Mouse (Mus musculus): ENCODE results near the gene Epha10.

Epha10 gene

DNA sequence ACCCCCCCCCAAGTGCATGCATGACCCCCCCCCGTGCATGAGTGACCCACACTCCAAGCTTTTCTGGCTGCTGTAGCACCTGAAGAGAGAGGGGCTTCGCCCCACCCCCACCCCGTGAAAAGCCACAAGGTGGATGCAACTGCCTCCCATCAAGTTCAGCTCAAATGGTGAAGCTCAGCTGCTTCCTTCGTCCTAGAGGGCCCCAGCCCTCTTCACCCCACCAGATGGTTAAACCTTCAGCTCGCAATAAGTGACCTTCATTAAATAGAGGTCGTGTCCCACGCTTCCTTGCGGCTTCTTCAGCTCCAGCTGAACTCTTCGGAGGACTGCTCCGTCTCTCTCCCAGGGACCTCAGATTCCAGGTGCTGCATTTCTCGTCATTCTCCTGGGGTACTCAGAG, at the start of gene Epha10:
Gene Epha10, plus strand, starts transcription at position 301 of the 400 bp plus-strand sequence.
- no peak for DNase-seq (ENCODE audit: low read depth, low spot score)

DNA sequence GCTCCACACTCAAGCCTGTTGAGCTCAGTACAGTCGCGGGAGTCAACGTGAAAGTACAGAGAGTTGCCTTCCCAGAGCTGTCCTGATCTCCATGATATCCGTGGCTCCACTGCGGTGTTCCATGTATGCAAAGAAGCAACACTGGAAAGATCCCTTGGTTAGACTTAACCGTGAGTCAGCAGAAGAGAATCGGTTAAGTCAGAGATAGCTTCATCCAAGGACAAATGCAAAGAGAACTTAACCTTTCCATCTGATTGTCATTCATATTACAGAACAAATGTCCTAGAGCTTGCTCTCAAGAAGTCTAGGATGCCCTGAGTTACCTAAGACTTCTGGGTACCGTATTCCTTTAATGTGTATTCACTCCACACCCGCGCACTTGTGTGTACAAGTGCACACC, 47.9 kb upstream of the Epha10 start:
- DNase-seq (ENCODE audit: low read depth, low spot score), result no peak

DNA sequence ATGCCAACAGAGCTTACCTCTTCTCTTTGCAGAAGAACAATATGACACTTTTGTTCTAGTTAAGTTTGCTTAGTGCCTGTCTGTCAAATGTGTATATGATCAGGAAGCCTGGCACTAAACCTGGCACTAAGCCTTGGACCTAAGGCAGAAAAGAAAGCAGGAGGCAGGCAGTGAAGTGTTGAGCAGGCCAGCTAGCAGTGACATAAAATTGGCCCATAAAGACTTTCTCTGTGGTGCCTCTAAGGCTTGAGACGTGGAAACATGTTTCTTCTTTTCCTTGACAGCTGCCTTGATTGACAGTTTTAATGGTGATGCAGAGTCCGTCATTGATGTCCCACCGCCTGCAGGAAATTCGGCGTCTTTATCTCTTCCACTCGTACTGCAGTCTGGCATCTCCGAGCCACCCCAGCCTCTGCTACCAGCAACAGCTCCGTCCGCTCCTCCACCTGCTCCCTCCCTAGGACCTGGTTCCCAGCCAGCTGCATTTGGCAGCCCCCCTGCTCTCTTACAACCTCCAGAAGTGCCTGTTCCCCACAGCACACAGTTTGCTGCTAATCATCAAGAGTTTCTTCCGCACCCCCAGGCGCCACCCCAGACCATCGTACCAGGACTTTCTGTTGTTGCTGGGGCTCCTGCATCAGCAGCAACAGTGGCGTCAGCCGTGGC, 42.5 kb upstream of the Epha10 start:
- no peak for DNase-seq (ENCODE audit: low read depth, low spot score)

GRCm38 (mm10) chr4:124840998-124841397, 39.7 kb upstream of the Epha10 start:
- no peak for DNase-seq (ENCODE audit: low read depth, low spot score)

DNA sequence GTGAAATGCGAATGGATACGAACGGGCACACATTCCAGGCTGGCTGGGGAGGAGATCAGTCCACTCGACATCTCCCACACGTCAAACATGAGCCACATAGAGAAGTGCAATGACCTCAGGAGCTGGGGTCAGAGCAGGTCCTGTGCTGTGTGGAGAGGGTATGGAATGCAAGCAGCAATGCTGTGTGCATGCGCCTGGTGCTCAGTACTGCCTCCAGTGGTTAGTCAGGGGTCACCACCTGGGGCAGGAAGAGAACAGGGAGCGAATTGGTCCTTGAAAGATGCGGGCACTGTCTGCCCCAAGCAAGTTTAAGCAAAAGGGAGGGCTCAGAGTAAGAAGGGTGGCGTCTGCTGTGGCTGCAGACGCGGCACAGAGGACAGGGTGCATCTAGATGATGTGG, 37.2 kb upstream of the Epha10 start:
- no peak for DNase-seq (ENCODE audit: low read depth, low spot score)

DNA sequence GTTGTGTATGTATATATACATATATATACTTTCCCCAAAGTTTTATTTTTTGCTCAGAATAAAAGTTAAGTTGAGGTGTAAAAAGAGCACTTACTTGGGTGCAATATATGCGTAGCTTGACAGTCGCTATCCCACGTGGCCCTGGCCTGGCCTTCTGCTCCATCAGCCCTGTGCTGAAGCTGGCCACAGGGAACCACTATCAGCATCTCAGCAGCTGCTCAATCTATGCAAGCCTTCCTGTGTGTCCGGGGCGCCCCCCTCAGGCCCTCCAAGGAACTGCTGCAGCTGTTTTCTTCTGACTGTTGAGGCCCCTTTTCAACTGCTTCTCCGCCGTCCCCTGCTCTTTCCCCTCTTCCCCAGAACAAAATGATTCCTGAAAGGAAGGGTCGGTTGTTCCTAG, 33.1 kb upstream of the Epha10 start:
- peak; percentile 64 for DNase-seq (ENCODE audit: low read depth, low spot score)

DNA sequence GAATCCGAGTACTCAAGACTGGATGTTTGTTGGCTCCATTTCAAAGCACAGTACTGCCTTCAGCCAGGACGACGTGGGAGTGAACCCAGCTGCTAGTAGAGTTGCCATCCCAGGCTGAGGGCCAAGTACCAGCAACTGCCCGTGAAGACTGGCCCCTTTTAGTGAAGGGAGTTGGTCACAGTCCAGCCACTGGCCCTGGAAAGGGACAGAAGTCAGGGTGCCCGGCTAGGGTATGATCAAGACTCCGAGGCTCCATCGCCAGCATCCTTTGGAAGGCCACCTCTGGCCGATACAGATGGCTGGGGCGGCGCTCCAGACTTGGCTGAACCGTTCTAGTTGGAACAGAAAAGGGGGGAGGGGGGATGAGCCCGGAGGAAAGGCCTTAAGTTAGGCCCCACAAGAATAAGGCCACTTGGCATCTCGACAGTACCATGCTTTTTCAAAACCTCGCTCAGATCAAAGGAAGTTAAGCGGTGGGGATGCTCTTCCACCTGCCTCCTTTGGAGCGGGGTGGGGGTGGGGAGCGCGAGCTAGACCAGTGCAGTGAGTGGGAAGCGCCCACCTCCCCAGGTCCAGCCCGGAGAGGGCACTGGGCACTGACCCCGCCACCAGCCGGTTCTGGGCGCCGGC, 31.0 kb upstream of the Epha10 start:
- DNase-seq (ENCODE audit: low read depth, low spot score), result peak; percentile 19

DNA sequence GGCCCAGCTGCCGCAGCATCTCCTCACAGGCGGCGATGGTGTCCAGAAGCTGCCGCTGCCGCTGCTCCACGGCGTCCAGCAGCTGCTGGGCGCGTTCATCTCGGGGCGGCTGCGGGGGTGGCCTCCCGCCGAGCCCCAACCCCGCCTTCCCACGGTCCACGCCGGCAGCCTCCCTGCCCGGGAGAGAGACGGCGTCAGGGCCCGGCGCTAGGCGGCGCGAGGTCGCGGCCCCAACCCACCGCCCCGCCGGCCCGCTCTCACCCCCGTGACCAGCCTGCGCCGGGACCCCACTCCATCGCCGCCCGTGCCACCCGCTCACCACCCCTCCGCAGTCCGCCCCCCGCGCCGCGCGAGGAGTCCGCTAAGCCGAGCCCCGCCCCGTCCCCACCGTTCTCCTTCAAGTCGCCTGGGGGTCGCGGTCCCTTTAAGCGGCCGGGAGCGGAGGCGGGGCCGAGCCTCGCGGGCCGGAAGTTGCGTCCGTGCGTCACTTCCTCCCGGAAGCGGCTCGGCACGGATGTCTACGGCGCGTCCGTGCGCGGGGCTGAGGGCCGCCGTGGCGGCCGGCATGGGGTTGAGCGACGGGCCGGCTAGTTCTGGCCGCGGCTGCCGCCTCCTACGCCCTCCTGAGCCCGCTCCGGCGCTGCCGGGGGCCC, 30.3 kb upstream of the Epha10 start, which contains the start of gene Yrdc:
Gene Yrdc, plus strand, starts transcription at position 419 of the 653 bp plus-strand sequence.
- peak; percentile 82 for DNase-seq (ENCODE audit: low read depth, low spot score)

DNA sequence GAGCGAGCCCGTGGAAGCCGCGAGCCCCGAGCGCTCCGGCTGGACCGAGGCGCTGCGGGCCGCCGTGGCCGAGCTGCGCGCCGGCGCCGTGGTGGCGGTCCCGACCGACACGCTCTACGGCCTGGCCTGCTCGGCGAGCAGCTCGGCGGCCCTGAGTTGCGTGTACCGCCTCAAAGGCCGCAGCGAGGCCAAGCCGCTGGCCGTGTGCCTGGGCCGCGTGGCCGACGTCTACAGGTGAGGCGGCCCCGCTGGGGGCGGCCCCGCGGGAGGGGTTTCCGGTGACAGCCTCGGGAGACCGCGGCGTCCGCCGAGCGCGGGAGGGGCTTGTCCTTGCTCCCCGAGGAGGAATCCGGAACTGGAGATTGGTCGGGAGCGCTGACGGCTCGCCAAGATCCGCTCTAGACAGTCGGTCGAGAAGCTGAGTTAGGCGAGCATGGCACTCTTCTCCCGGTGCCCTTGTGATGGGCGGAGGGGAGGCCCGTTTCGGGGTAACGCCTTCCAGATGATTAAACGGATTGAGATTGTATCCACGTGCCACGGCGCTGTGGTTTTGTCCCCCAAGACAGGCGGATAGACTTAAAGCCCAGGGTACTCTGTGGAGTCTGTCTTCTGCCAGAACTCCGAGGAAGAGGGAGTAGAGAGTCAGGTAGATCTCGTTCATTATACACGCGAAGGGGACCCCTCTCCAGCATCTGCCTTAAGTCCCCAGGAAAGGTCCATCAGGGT, 29.6 kb upstream of the Epha10 start, which contains the start of gene 1110065P20Rik:
Gene 1110065P20Rik, minus strand, starts transcription at position 264 of the 726 bp plus-strand sequence.
- peak; percentile 31 for DNase-seq (ENCODE audit: low read depth, low spot score)

- no peak for DNase-seq (ENCODE audit: low read depth, low spot score)
These were observed 24.4 kb upstream of the Epha10 start for GRCm38 (mm10) chr4:124856294-124856693.

DNA sequence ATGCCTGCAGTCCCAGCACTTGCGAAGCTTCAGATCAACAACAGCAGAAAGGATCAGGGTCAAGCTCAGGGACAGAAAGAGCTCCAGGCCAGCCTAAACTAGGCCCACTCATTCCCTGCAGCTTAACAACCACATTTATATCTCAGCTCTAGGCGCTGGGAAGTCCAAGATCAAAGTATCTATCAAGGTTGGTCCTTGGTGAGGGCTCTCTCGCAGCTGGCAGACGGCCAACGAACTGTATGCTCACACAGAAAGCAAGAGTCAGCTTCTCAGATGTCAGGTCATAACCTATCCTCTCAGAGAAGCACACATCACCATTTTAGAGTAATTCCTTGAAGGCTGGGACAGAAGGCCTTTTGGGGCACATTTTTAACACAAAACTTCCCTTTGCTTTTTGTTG, 22.3 kb upstream of the Epha10 start:
- DNase-seq (ENCODE audit: low read depth, low spot score), result no peak

- DNase-seq (ENCODE audit: low read depth, low spot score), result no peak
These were observed 20.3 kb upstream of the Epha10 start for GRCm38 (mm10) chr4:124860446-124860845.

DNA sequence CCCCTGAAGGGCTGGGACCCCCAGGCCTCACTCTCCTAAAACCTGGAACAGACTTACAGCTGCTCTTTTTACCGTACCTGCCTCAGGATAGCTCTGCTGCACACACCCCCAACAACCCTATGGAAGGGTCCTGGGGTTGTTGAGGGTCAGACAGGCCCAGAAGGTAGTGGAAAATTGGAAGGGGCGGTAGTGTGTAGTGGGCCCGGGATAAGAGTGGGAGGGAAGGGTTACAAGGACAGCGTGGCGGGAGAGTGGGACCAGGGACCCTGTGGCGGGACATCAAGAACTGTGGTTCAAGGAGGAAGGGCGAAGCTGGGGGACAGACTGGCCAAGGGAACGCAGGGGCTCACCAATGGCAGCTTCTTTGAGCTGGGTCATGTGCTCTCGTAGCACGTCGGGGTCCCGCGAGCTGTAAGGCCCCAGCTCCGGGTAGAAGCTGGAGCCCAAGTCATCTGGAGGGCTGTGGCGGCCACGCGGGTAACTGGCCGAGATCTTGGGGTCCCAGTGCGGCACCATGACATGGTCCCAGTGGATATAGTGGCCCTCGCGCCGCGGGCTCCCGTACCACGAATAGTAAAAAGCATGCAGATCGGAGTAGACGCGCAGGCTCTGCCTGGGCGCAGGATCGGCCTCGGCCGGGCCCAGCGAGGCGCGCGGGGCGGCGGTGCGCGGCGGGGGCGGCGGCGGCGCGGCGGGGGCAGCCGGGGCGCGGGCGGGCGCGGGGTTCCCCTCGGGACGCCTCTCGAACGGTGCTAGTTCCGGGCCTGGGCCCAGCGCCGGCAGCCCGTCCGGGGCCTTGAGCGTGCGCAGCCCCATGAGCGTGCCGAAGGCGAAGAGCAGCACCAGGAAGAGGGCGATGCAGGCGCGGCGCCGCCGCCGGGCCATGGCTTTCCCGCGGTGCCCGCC, 19.2 kb upstream of the Epha10 start, which contains the start of gene Maneal:
Gene Maneal, minus strand, starts transcription at position 889 of the 906 bp plus-strand sequence.
- no peak for DNase-seq (ENCODE audit: low read depth, low spot score)

DNA sequence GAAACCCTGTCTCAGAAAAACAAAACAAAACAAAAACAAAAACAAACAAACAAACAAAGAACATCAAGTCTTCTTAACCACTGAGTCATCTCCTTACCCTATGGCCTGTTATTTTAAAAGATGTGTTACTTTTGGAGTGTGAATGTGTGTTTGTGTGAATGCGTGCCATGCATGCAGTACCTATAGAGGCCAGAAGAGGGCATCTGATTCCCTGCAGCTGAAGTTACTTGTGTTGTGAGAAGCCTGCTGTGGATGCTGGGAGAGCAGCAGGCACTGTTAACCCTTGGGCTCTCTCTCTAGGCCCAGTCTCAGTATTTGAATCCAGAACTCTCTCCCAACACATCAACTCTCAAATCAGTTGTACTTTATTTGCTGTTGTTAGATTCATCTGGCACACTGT, 8.0 kb upstream of the Epha10 start:
- no peak for DNase-seq (ENCODE audit: low read depth, low spot score)

GRCm38 (mm10) chr4:124881341-124881908, 726 bp downstream of the Epha10 start:
- DNase-seq (ENCODE audit: low read depth, low spot score), result no peak

GRCm38 (mm10) chr4:124882151-124882729, 1.5 kb downstream of the Epha10 start:
- DNase-seq (ENCODE audit: low read depth, low spot score), result no peak

DNA sequence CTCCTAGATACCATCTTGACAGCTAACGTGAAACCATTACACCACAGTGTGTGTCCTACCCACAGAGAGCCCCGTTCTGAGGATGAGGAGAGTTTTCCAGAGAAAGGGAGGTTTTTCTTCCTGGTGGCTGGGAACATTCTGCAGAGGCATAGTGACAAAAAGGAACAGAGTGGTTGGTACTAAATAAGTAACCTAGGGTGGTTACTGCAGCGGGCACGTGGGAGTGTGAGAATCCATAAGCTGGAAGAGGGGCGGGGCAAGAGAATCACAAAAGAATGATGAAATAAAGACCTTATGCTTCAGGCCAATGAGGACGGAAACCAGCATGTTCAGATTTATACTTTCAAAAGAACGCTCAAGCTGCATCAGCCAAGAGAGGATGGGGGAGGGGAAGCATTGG, 8.0 kb downstream of the Epha10 start:
- DNase-seq (ENCODE audit: low read depth, low spot score), result no peak

DNA sequence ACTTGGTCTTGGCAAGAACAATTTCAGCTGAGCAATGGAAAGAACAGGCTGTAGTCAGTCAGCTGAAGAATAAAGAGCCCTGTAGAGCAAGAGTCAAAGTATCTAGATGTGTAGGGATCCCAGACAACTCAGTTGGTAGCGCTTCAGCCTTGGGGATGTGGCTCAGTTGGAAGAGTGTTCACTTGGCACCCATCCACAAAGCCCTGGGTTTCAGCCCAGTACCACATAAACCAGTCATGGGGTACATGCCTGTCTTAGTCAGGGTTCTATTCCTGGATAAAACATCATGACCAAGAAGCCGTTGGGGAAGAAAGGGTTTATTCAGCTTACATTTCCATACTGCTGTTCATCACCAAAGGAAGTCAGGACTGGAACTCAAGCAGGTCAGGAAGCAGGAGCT, 9.2 kb downstream of the Epha10 start:
- no peak for DNase-seq (ENCODE audit: low read depth, low spot score)

- no peak for DNase-seq (ENCODE audit: low read depth, low spot score)
These were observed 10.1 kb downstream of the Epha10 start for GRCm38 (mm10) chr4:124890831-124891230.

- no peak for DNase-seq (ENCODE audit: low read depth, low spot score)
These were observed 13.1 kb downstream of the Epha10 start for GRCm38 (mm10) chr4:124893769-124894168.
